Mouse (Mus musculus) hindbrain, embryonic 13.5 days (tissue): ENCODE results near the gene Nr1i3. TPM values are rescaled to one million over a fixed set of nuclear protein-coding genes. Genes with fewer than 3 reads are reported as not detected.

ENCODE experiments used
- ATAC-seq: fragments of 200-750 bp; cut with Nextera tagmentation; 2 replicates; pipeline ENCODE4 v1.8.0; 2017; ENCODE audit warnings: moderate TSS enrichment; ENCODE audit not compliant: low FRiP score
- H3K27ac ChIP-seq: fragments of 300-500 bp; sonication (generic); 2 replicates; pipeline ENCODE4 v1.5.1; 2015; ENCODE audit warnings: inconsistent platforms, mild to moderate bottlenecking, moderate library complexity
- H3K27me3 ChIP-seq: fragments of 300-500 bp; sonication (generic); 2 replicates; pipeline ENCODE4 v1.6.1; 2015; ENCODE audit warnings: mild to moderate bottlenecking, inconsistent platforms
- H3K36me3 ChIP-seq: fragments of 300-500 bp; sonication (generic); 2 replicates; pipeline ENCODE4 v1.6.1; 2015; ENCODE audit warnings: mild to moderate bottlenecking, inconsistent platforms
- H3K4me1 ChIP-seq: fragments of 300-500 bp; sonication (generic); replicated peaks from 2 replicates; pipeline ENCODE4 v1.6.1; 2015; ENCODE audit warnings: inconsistent platforms
- H3K4me2 ChIP-seq: fragments of 300-500 bp; sonication (generic); 2 replicates; pipeline ENCODE4 v1.6.1; 2015; ENCODE audit warnings: inconsistent platforms, mild to moderate bottlenecking, moderate library complexity
- H3K4me3 ChIP-seq: fragments of 300-500 bp; sonication (generic); 2 replicates; pipeline ENCODE4 v1.5.1; 2015; ENCODE audit warnings: mild to moderate bottlenecking, inconsistent platforms
- H3K9ac ChIP-seq: fragments of 300-500 bp; sonication (generic); 2 replicates; pipeline ENCODE4 v1.6.1; 2015; ENCODE audit warnings: mild to moderate bottlenecking, inconsistent platforms
- H3K9me3 ChIP-seq: fragments of 300-500 bp; sonication (generic); 2 replicates; pipeline ENCODE4 v1.6.1; 2016; ENCODE audit warnings: inconsistent platforms
- WGBS: fragments of 180-500 bp; shearing (Covaris S2); methylation state at CpG from one replicate; pipeline ENCODE4 v1.1.7; 2015; 5-methylcytosine and 5-hydroxymethylcytosine counted together
- polyA plus RNA-seq: library from polyadenylated mRNA; unstranded; fragments of >200 nt; fragmentation: Nextera tagmentation; extraction: Ambion mirVana; gene quantifications from 2 replicates; pipeline ENCODE4 v1.2.1, GENCODE M21; 2015

Gene Nr1i3
- polyA plus RNA-seq, 1 experiment from 2014 or later = 0.48 TPM

GRCm38 (mm10) chr1:171187851-171188700 is 25.7 kb upstream of the Nr1i3 start:
- no peaks in the 10 kb centered on the region for H3K9me3 ChIP-seq
- no peaks in the 10 kb centered on the region for H3K36me3 ChIP-seq
- peaks cover 27% of the 10 kb centered on the region for H3K4me1 ChIP-seq
- peak overlapping the region; percentile 2; the same call in 1 of the 2 replicates for H3K27ac ChIP-seq
- H3K4me2 ChIP-seq = peak overlapping the region; percentile 25; the same call in 1 of the 2 replicates
- peaks cover 18% of the 10 kb centered on the region for H3K27me3 ChIP-seq
- ATAC-seq = no peak
- no peak overlapping the region for H3K9ac ChIP-seq
- 24% methylated on average over 13 of the region's 13 CpGs for WGBS
- no peak overlapping the region for H3K4me3 ChIP-seq

- no peak overlapping the region for H3K4me2 ChIP-seq
These were observed 24.7 kb upstream of the Nr1i3 start for GRCm38 (mm10) chr1:171189046-171189445.

GRCm38 (mm10) chr1:171189476-171190114 is 24.2 kb upstream of the Nr1i3 start:
- peaks cover 42% of the 10 kb centered on the region for H3K4me1 ChIP-seq
- H3K27ac ChIP-seq = peak overlapping the region; percentile 53; the same call in 1 of the 2 replicates
- H3K9me3 ChIP-seq = no peaks in the 10 kb centered on the region
- H3K4me3 ChIP-seq = no peak overlapping the region
- no peak overlapping the region for H3K9ac ChIP-seq
- ATAC-seq = 0 out of 2 replicates have a peak, but pooled peaks have one; percentile 33
- H3K36me3 ChIP-seq = no peaks in the 10 kb centered on the region
- H3K27me3 ChIP-seq = peaks cover 31% of the 10 kb centered on the region
- WGBS = 31% methylated on average over 14 of the region's 14 CpGs
- no peak overlapping the region for H3K4me2 ChIP-seq

More at GRCm38 (mm10) chr1:171189046-171189445, 24.7 kb upstream of the Nr1i3 start:
- Histone ChIP-seq H3K36me3 (no peaks in the 10 kb centered on the region), H3K4me1 (peaks cover 36% of the 10 kb centered on the region), H3K4me3 (no peak overlapping the region), H3K9me3 (no peaks in the 10 kb centered on the region), H3K27ac (peak overlapping the region; percentile 53; the same call in 1 of the 2 replicates), H3K27me3 (peaks cover 26% of the 10 kb centered on the region), H3K9ac (no peak overlapping the region)
- 14% methylated on average over 8 of the region's 8 CpGs for WGBS
- no peak for ATAC-seq

- no peak for ATAC-seq
- no peak overlapping the region for H3K4me2 ChIP-seq
- no peak overlapping the region for H3K9ac ChIP-seq
- H3K27me3 ChIP-seq = peaks cover 44% of the 10 kb centered on the region
- no peaks in the 10 kb centered on the region for H3K36me3 ChIP-seq
- H3K9me3 ChIP-seq = no peaks in the 10 kb centered on the region
- WGBS = 96% methylated on average over 9 of the region's 9 CpGs
- H3K4me3 ChIP-seq = no peak overlapping the region
- H3K27ac ChIP-seq = no peak overlapping the region
- peaks cover 53% of the 10 kb centered on the region for H3K4me1 ChIP-seq
These were observed 22.9 kb upstream of the Nr1i3 start for GRCm38 (mm10) chr1:171190832-171191231.

GRCm38 (mm10) chr1:171192283-171192682 is 21.5 kb upstream of the Nr1i3 start:
- Histone ChIP-seq H3K27ac (peak overlapping the region; percentile 72; the same call in 1 of the 2 replicates), H3K4me1 (peaks cover 58% of the 10 kb centered on the region), H3K4me2 (no peak overlapping the region), H3K36me3 (no peaks in the 10 kb centered on the region), H3K9me3 (no peaks in the 10 kb centered on the region), H3K27me3 (peaks cover 57% of the 10 kb centered on the region), H3K4me3 (no peak overlapping the region), H3K9ac (no peak overlapping the region)
- no peak for ATAC-seq
- WGBS = 53% methylated on average over 10 of the region's 10 CpGs

DNA sequence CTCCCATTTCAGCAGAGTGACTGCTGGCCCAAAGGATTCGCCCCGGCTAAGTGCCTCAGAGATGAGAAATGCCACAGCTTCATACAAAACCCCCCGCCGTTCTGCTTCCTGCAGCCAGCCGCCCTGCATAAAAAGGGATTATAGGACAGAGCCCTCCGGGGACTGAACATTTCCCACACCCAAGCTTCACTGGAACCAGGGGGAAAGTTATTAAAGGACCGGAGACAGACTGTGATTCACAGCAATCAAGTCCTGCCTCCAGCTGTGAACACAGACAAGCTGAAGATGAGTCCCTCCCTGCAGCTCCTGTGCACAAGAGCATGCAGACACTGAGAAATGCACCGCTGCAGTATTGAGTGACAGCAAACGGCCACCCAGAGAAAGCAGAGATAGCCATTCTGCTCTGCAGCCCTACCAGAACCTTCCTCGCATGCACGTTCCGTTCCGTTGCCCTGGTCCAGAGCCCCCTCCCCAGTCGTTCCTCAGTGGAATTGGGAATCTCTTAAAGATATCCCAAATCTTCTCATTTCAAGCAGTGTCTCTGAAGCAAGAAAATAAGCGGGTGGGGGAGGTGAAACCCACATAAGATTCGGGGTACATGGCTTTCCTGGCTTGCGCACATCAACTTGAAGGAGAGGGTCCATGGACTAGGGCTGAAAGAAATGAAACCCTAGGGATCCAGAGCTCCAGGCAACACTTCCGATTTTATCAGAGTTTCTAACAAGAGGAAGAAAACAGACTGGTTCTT is 20.5 kb upstream of the Nr1i3 start:
- 0 out of 2 replicates have a peak, but pooled peaks have one; percentile 10 for ATAC-seq
- Histone ChIP-seq H3K4me2 (peak overlapping the region; percentile 54), H3K27me3 (peaks cover 65% of the 10 kb centered on the region), H3K36me3 (no peaks in the 10 kb centered on the region), H3K9me3 (no peaks in the 10 kb centered on the region), H3K27ac (peak overlapping the region; percentile 72), H3K4me1 (peaks cover 55% of the 10 kb centered on the region), H3K9ac (peak overlapping the region; percentile 31), H3K4me3 (peak overlapping the region; percentile 63)
- WGBS = 3% methylated on average over 18 of the region's 18 CpGs

GRCm38 (mm10) chr1:171193911-171194830 is 19.6 kb upstream of the Nr1i3 start:
- peaks cover 72% of the 10 kb centered on the region for H3K27me3 ChIP-seq
- H3K4me1 ChIP-seq = peaks cover 47% of the 10 kb centered on the region
- H3K9me3 ChIP-seq = no peaks in the 10 kb centered on the region
- no peak overlapping the region for H3K9ac ChIP-seq
- peak overlapping the region; percentile 54 for H3K4me2 ChIP-seq
- 24% methylated on average over 11 of the region's 11 CpGs for WGBS
- ATAC-seq = 0 out of 2 replicates have a peak, but pooled peaks have one; percentile 7
- H3K36me3 ChIP-seq = no peaks in the 10 kb centered on the region
- peak overlapping the region; percentile 72 for H3K27ac ChIP-seq
- peak overlapping the region; percentile 63 for H3K4me3 ChIP-seq

GRCm38 (mm10) chr1:171195046-171195822 is 18.5 kb upstream of the Nr1i3 start:
- H3K4me3 ChIP-seq = peak overlapping the region; percentile 63
- H3K27ac ChIP-seq = no peak overlapping the region
- no peaks in the 10 kb centered on the region for H3K9me3 ChIP-seq
- H3K9ac ChIP-seq = peak overlapping the region; percentile 77
- no peaks in the 10 kb centered on the region for H3K36me3 ChIP-seq
- ATAC-seq = peak; percentile 5; the same call in 1 of the 2 replicates
- H3K27me3 ChIP-seq = peaks cover 77% of the 10 kb centered on the region
- H3K4me2 ChIP-seq = peak overlapping the region; percentile 98
- 4% methylated on average over 20 of the region's 20 CpGs for WGBS
- H3K4me1 ChIP-seq = peaks cover 39% of the 10 kb centered on the region

- no peaks in the 10 kb centered on the region for H3K9me3 ChIP-seq
- under 1% methylated on average over 33 of the region's 33 CpGs for WGBS
These were observed 17.8 kb upstream of the Nr1i3 start, which contains the start of gene Pcp4l1 for GRCm38 (mm10) chr1:171195887-171196397. Pcp4l1 (minus strand) TSS chr1:171196268.

DNA sequence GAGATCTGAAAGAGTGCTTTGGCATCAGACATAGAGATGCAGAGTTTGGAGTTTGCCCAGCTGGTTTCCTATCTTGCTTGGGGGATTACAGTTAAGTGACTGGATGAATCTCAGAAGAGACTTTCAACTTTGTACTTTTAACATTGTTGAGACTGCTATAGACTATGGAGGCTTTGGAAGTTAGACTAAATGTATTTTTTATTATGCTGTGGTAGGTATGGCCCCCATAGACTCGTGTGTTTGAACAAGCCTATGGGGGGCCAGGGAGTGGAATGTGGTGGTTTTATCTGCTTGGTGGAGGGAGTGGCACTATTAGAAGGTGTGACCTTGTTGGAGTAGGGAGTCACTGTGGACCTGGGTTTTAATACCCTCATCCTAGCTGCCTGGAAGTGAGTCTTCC is 14.2 kb upstream of the Nr1i3 start:
- Histone ChIP-seq H3K27ac (no peak overlapping the region), H3K4me2 (no peak overlapping the region), H3K4me1 (peaks cover 17% of the 10 kb centered on the region), H3K36me3 (no peaks in the 10 kb centered on the region), H3K4me3 (no peak overlapping the region), H3K9ac (no peak overlapping the region), H3K9me3 (no peaks in the 10 kb centered on the region), H3K27me3 (peaks cover 46% of the 10 kb centered on the region)
- WGBS = 56% methylated on average over 1 of the region's 1 CpGs
- no peak for ATAC-seq

More at GRCm38 (mm10) chr1:171195887-171196397, 17.8 kb upstream of the Nr1i3 start, which contains the start of gene Pcp4l1:
- Histone ChIP-seq H3K4me3 (peak within 1 kb of the TSS; percentile 63), H3K27ac (no peak within 1 kb of the TSS), H3K27me3 (peaks cover 74% of the 10 kb centered on the region), H3K9ac (peak within 1 kb of the TSS; percentile 77), H3K4me1 (peaks cover 39% of the 10 kb centered on the region), H3K4me2 (peak within 1 kb of the TSS; percentile 98), H3K36me3 (no peaks in the 10 kb centered on the region)
- peak; percentile 72 for ATAC-seq
